22 mouse cellular contexts compared by ENCODE assay signal in the genomic region with DNA sequence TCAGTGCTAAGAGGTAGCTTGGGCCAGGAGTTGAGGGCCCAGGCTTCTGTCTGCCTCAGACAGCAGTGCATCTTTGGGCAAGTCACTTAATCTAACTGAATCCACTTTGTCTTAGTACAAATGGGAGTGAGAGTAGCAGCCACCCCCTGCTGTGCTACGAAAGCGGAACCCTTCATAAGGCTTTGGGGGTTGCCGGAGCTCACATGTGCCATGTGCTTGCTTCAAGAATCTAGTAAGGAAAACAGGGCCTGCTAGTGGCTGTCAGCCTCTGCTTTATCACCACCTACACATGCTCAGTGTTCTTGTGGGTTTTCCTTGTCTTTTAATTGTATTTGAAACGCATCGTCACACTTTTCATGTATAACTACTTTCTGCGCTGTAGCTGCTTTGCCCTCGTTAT. TPM values are rescaled to one million over a fixed set of nuclear protein-coding genes. Genes with fewer than 3 reads are reported as not detected.
DNase-seq lines count a peak whose midpoint lies in the region; TF ChIP-seq lines count a peak whose summit lies in the region.
"Had no signal": no experiment of that assay in that cellular context is flagged by ENCODE, and none has a peak within 500 bp of the region (broad histone marks: within the 10 kb centered on the region; RNA-seq: fewer than 3 reads in every experiment).

No protein-coding gene starts in this region.

- intact Hi-C loops in left cerebral cortex, postnatal 14 days (cut with DNase I): no loop called here
- intact Hi-C loops in gastrocnemius, adult 2 months (cut with DNase I): no loop called here

- no peaks in the 10 kb centered on the region for H3K36me3 ChIP-seq in limb, embryonic 10.5 days
- H3K36me3 ChIP-seq: G1E; liver, embryonic 15.5 days; midbrain, embryonic 13.5 days; neural tube, embryonic 13.5 days; stomach, embryonic 15.5 days had no signal

- no peak for TF ChIP-seq CTCF in gastrocnemius, adult 2 months (IDR thresholded peaks at IDR 0.05)

- peak overlapping the region; percentile 46; the same call in 1 of the 2 replicates for H3K27ac ChIP-seq in limb, embryonic 10.5 days
- no peak overlapping the region for H3K27ac ChIP-seq in gastrocnemius, adult 2 months
- H3K27ac ChIP-seq: left cerebral cortex, adult 2 months; liver, embryonic 15.5 days; macrophage; midbrain, embryonic 13.5 days; neural tube, embryonic 13.5 days; stomach, embryonic 15.5 days had no signal

- DNase-seq in embryo, embryonic 10 days (ENCODE audit: low spot score): peak; percentile 28
- DNase-seq in embryo, embryonic 9.5 days (ENCODE audit: extremely low spot score): no peak
- DNase-seq in left cerebral cortex, postnatal 14 days (ENCODE audit: low spot score in 2 of 2): peak; percentile 25 to 50
- no peak for DNase-seq in left cerebral cortex, adult 9 months (ENCODE audit: low spot score in 2 of 2)
- no peak for DNase-seq in limb, embryonic 10.5 days (ENCODE audit: low spot score)
- DNase-seq in urinary bladder, adult 2 months (ENCODE audit: low spot score): no peak
- DNase-seq in gastrocnemius, adult 2 months: no peak
- no peak for DNase-seq in urinary bladder, postnatal 10 days (ENCODE audit: low spot score)
- DNase-seq: adrenal gland, postnatal 25 days; cerebellum, adult 9-11 months; gastrocnemius, postnatal 10 days; heart, adult 11 months; heart, postnatal 36 days; kidney, adult 11 months; kidney, postnatal 14 days had no signal

- H3K9me3 ChIP-seq in limb, embryonic 10.5 days (replicated peaks): no peaks in the 10 kb centered on the region
- H3K9me3 ChIP-seq: G1E; liver, embryonic 15.5 days; midbrain, embryonic 13.5 days; neural tube, embryonic 13.5 days; stomach, embryonic 15.5 days had no signal

- 77% methylated on average over 7 of the region's 7 CpGs for WGBS in limb, embryonic 10.5 days

- H3K4me1 ChIP-seq in limb, embryonic 10.5 days: peaks cover 13% of the 10 kb centered on the region
- H3K4me1 ChIP-seq: liver, embryonic 15.5 days; stomach, embryonic 15.5 days had no signal

- no peaks in the 10 kb centered on the region for H3K27me3 ChIP-seq in limb, embryonic 10.5 days (ENCODE audit: low read depth, poor library complexity, severe bottlenecking)
- H3K27me3 ChIP-seq: liver, embryonic 15.5 days; neural tube, embryonic 13.5 days; stomach, embryonic 15.5 days had no signal

- no peak overlapping the region for H3K4me3 ChIP-seq in limb, embryonic 10.5 days
- no peak overlapping the region for H3K4me3 ChIP-seq in gastrocnemius, adult 2 months
- H3K4me3 ChIP-seq: left cerebral cortex, adult 2 months; liver, embryonic 15.5 days; midbrain, embryonic 13.5 days; neural tube, embryonic 13.5 days; stomach, embryonic 15.5 days had no signal

RNA-seq across cellular contexts. Expression of a gene that starts 43.7 kb away (rescaled TPM):
- total RNA-seq in left cerebral cortex, postnatal 14 days (2021): 100 to 1,000 TPM; 484 TPM
- polyA plus RNA-seq in limb, embryonic 10.5 days (2016; fragmentation: Nextera tagmentation; extraction: Ambion mirVana): 1,200 and 1,332 TPM in 2 replicates
- polyA plus RNA-seq in urinary bladder, adult 2 months (2012; rRNA removed): 2,204 and 2,273 TPM in 2 replicates
- 100 to 1,000 TPM; 725 to 864 TPM for total RNA-seq in gastrocnemius, adult 2 months (2021)

Comparison
In these comparisons a context has a peak if more than half of its experiments do, and no peak if none do; other contexts are left out.
1. DNase-seq: peak in embryo, embryonic 10 days (single experiment) and left cerebral cortex, postnatal 14 days (2 of 2); none in embryo, embryonic 9.5 days (single experiment), left cerebral cortex, adult 9 months (0 of 2), limb, embryonic 10.5 days (single experiment), urinary bladder, adult 2 months (single experiment), gastrocnemius, adult 2 months (single experiment) and urinary bladder, postnatal 10 days (single experiment).